Mouse (Mus musculus) limb, embryonic 11.5 days (tissue): Measurements from ENCODE around the gene Kat2b. TPM values are rescaled to one million over a fixed set of nuclear protein-coding genes. Genes with fewer than 3 reads are reported as not detected.

ENCODE experiments used
- ATAC-seq: fragments of 200-750 bp; cut with Nextera tagmentation; 2 replicates; pipeline ENCODE4 v1.8.0; 2017; ENCODE audit warnings: low read depth; ENCODE audit not compliant: insufficient number of reproducible peaks, low FRiP score, low TSS enrichment
- DNase-seq: peaks from one replicate; pipeline ENCODE4 v3.0.0-alpha.2; 2015; ENCODE audit warnings: low spot score
- H3K27ac ChIP-seq: fragments of 300-500 bp; sonication (generic); replicated peaks from 2 replicates; pipeline ENCODE4 v1.5.1; 2014; ENCODE audit warnings: low read depth, mild to moderate bottlenecking, low read length
- H3K27me3 ChIP-seq: fragments of 300-500 bp; sonication (generic); 2 replicates; pipeline ENCODE4 v1.6.1; 2014; ENCODE audit warnings: mild to moderate bottlenecking, low read length, mixed read lengths; ENCODE audit not compliant: control insufficient read depth, insufficient read depth
- H3K36me3 ChIP-seq: fragments of 300-500 bp; sonication (generic); 2 replicates; pipeline ENCODE4 v1.6.1; 2014; ENCODE audit warnings: mild to moderate bottlenecking, low read length, moderate library complexity, mixed read lengths; ENCODE audit not compliant: control insufficient read depth, insufficient read depth
- H3K4me1 ChIP-seq: fragments of 300-500 bp; sonication (generic); 2 replicates; pipeline ENCODE4 v1.6.1; 2014; ENCODE audit warnings: low read length, mixed read lengths; ENCODE audit not compliant: control insufficient read depth, insufficient read depth
- H3K4me2 ChIP-seq: fragments of 300-500 bp; sonication (generic); 2 replicates; pipeline ENCODE4 v1.6.1; 2014; ENCODE audit warnings: low read depth, mild to moderate bottlenecking, moderate library complexity; ENCODE audit not compliant: severe bottlenecking
- H3K4me3 ChIP-seq: fragments of 300-500 bp; sonication (generic); 2 replicates; pipeline ENCODE4 v1.5.1; 2014; ENCODE audit warnings: low read depth, low read length
- H3K9ac ChIP-seq: fragments of 300-500 bp; sonication (generic); 2 replicates; pipeline ENCODE4 v1.6.1; 2014; ENCODE audit warnings: mild to moderate bottlenecking, low read length
- H3K9me3 ChIP-seq: fragments of 300-500 bp; sonication (generic); 2 replicates; pipeline ENCODE4 v1.6.1; 2016; ENCODE audit warnings: low read length; ENCODE audit not compliant: control insufficient read depth
- WGBS: fragments of 180-500 bp; shearing (Covaris S2); extraction: QIAGEN DNeasy Blood & Tissue Kit; methylation state at CpG from one replicate; pipeline ENCODE4 v1.1.7; 2014; 5-methylcytosine and 5-hydroxymethylcytosine counted together
- polyA plus RNA-seq: library from polyadenylated mRNA; unstranded; fragments of >200 nt; fragmentation: Nextera tagmentation; extraction: Ambion mirVana; gene quantifications from 2 replicates; pipeline ENCODE4 v1.2.1, GENCODE M21; 2014

Kat2b gene
- polyA plus RNA-seq, 1 experiment from 2014 or later: 2.9 TPM

DNA sequence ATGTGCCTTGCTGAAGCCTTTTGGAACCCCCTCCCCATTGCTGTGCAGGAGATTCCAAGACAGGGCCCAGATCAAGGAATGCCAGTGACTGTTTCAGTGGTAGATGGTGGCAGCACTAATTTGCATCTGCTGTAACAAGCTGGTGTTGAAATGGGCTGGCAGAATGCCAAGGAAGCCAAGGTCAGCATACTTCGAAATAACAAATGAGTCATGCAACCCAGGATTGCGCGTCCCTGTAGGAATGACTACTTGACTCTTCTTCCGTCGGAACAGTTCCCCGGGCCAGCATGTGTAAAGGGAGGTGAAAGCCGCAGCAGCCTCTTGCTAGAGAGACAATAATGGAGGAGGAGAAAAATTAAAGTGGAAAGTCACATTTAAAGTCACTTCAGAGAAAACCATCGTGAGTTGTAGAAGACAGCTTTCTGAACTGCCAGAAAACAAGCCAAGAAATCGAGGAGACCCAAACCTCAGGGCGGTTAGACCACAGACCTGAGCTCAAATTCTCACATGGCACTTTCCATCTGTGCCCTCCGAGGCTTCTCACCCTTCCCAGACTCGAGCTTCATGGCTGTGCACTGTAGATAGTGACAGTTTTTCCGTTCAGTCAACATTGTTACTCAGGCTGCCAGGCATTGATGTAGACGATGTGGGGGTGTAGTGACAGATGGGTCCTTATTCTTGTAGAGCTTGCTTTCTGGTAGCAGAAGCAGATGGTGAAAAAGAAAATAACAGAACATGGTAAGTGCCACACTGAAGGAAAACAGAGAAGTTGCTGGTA lies 20.6 kb downstream of the Kat2b start:
- Histone ChIP-seq H3K4me2 (no peak overlapping the region), H3K9me3 (no peaks in the 10 kb centered on the region), H3K27me3 (no peaks in the 10 kb centered on the region), H3K4me1 (no peaks in the 10 kb centered on the region), H3K36me3 (no peaks in the 10 kb centered on the region), H3K9ac (no peak overlapping the region), H3K27ac (no peak overlapping the region), H3K4me3 (no peak overlapping the region)
- ATAC-seq (no peak), DNase-seq (no peak)
- 84% methylated on average over 14 of the region's 14 CpGs for WGBS

DNA sequence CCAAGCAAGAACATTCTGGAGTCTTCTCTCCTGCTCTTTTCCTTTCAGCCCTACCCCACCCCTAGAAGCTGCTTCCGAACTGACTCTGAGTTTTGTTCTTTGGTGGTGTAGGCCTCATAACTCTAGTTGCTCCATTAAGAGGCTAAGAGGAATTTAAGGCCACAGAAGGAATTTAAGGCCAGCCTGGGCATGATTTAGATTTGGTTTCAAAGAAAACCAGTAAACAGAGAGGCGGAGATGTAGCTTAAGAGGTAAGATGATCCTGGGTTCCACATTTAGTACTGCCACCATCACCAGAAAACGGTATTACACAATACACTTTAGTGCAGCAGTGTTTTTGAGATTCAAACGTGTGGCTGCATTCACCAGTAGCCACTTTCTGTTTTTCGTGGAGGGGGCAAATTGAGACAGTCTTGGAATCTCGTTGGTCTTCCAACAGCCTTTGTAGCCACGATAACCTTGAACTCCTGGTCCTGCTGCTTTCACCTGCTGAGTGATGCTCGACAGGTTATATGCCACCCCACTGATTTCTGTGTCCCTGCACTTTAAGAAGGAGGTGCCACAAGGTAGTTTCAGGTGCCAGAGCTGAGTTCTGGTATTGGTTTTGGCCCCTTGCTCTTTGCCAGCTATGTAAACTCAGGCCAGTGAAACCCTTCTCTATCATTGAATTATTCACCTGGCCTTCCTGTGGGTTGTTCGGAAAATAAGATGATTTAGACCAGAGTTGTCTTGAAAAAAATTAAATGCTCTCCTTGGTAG lies 21.6 kb downstream of the Kat2b start:
- 78% methylated on average over 9 of the region's 9 CpGs for WGBS
- no peak for DNase-seq
- Histone ChIP-seq H3K4me3 (no peak overlapping the region), H3K9me3 (no peaks in the 10 kb centered on the region), H3K36me3 (no peaks in the 10 kb centered on the region), H3K9ac (no peak overlapping the region), H3K27me3 (no peaks in the 10 kb centered on the region), H3K4me2 (no peak overlapping the region), H3K4me1 (no peaks in the 10 kb centered on the region), H3K27ac (no peak overlapping the region)
- ATAC-seq: no peak

DNA sequence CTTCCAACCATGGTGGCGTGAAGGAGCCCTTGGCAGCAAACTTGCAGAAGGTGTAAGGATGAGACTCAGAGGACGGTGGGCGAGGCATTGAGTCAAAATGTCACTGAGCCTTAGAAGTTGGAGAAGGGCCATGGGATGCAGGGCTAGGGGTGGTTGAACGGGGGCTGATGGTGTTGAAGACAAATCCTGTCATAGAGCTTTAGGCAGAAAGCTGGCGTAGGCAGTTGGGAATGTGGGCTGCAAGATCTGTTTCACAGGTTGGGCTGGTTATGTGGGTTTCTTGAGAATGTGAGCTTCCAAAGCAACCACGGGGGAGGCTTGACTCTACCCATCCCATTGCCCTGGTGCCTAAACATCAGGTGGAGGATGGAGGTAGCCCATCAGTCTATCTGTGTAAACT lies 23.4 kb downstream of the Kat2b start:
- H3K9ac ChIP-seq: no peak overlapping the region
- 92% methylated on average over 6 of the region's 6 CpGs for WGBS

DNA sequence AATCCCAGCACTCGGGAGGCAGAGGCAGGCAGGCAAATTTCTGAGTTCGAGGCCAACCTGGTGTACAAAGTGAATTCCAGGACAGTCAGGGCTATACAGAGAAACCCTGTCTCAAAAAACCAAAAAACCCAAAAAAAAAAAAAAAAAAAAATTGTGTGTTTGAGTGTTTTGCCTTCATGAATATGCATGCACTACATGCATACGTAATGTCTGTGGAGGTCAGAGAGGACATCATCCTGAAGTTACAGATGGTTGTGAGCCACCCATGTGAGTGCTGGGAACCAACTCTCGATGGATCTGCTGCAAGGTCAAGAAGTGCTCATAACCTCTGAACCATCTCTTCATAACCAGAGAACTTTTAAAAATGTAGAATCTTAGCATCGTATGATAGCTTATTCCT lies 25.2 kb downstream of the Kat2b start:
- no peak overlapping the region for H3K27ac ChIP-seq
- H3K36me3 ChIP-seq: no peaks in the 10 kb centered on the region
- no peak overlapping the region for H3K4me2 ChIP-seq
- H3K27me3 ChIP-seq: no peaks in the 10 kb centered on the region
- H3K4me3 ChIP-seq: no peak overlapping the region
- H3K9me3 ChIP-seq: no peaks in the 10 kb centered on the region
- 87% methylated on average over 5 of the region's 5 CpGs for WGBS
- DNase-seq (no peak), ATAC-seq (no peak)
- no peaks in the 10 kb centered on the region for H3K4me1 ChIP-seq
- H3K9ac ChIP-seq: no peak overlapping the region

More for the DNA sequence above, 23.4 kb downstream of the Kat2b start:
- no peaks in the 10 kb centered on the region for H3K9me3 ChIP-seq
- H3K36me3 ChIP-seq: no peaks in the 10 kb centered on the region
- H3K4me1 ChIP-seq: no peaks in the 10 kb centered on the region
- DNase-seq: no peak
- H3K27me3 ChIP-seq: no peaks in the 10 kb centered on the region
- ATAC-seq: no peak
- H3K27ac ChIP-seq: no peak overlapping the region
- H3K4me3 ChIP-seq: no peak overlapping the region
- no peak overlapping the region for H3K4me2 ChIP-seq

DNA sequence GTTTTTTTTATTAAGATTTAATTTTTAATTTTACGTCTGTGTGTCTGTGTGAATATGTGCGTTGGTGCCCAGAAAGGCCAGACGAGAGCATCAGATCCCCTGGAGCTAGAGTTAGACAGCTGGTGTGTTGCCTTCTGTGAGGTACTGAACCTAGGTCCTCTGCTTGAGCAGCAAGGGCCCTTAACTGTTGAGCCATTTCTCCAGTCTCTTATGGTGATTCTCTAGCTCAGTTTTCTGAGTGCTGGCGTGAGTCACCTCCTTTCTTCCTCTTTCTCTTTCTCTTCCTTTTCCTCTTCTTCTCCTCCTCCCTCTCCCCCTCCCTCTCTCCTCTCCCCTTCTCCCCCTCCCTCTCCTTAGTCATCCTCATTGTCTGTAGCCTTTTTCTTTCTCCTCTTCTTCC lies 27.9 kb downstream of the Kat2b start:
- DNase-seq: no peak

DNA sequence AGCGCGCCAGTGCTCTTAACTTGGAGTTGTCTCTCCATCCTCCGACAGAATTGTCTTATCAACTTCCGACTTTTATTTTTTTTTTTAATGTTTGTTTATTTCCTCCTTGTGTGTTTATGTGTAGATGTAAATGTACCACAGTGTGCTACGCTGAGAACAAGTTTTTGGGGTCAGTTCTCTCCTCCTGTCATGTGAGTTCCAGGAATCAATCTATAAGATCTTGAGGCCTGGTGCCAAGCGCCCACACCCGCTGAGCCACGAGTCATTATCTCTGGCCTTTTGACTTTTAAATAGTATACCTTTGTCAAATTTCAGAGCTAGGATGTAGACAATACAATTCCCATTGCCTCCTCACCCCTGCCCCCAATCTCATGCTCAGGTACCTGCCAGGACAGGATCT lies 28.9 kb downstream of the Kat2b start:
- Histone ChIP-seq H3K9ac (no peak overlapping the region), H3K4me1 (no peaks in the 10 kb centered on the region), H3K36me3 (no peaks in the 10 kb centered on the region), H3K9me3 (no peaks in the 10 kb centered on the region), H3K27me3 (no peaks in the 10 kb centered on the region), H3K27ac (no peak overlapping the region), H3K4me3 (no peak overlapping the region), H3K4me2 (no peak overlapping the region)
- DNase-seq (no peak), ATAC-seq (no peak)
- 91% methylated on average over 8 of the region's 8 CpGs for WGBS

More for the DNA sequence above, 27.9 kb downstream of the Kat2b start:
- Histone ChIP-seq H3K4me1 (no peaks in the 10 kb centered on the region), H3K9ac (no peak overlapping the region), H3K9me3 (no peaks in the 10 kb centered on the region), H3K27me3 (no peaks in the 10 kb centered on the region), H3K4me2 (no peak overlapping the region), H3K4me3 (no peak overlapping the region), H3K36me3 (no peaks in the 10 kb centered on the region), H3K27ac (no peak overlapping the region)
- 84% methylated on average over 4 of the region's 4 CpGs for WGBS
- no peak for ATAC-seq

DNA sequence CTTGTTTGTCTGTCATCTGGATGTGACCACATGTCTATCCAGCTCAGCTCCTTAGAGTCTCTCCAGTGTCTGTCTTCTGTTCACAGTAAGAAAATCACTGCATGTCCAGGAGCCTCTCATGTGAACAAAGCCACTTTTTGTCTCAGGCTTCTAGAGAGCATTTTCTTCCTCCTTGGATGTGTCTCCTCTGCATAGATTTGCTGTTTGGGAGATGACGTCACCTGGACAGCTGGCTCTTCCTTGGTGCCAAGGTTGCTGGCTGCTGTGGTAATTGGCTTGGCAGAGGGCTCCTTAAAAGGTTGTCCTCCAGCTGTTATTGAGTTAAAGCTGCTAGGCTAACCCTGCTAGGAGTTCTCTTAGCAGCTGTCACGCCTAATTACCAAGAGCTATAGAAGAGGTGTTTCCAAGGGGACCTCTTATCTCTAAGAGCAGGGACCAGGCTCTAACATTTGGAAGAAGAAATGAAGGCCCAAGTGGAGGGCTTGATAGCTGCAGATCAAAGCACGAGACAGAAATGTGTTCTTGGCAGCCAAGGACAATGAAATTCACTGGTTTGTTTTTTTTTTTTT lies 29.7 kb downstream of the Kat2b start:
- Histone ChIP-seq H3K9ac (no peak overlapping the region; the same call in 1 of the 2 replicates), H3K36me3 (no peaks in the 10 kb centered on the region)

DNA sequence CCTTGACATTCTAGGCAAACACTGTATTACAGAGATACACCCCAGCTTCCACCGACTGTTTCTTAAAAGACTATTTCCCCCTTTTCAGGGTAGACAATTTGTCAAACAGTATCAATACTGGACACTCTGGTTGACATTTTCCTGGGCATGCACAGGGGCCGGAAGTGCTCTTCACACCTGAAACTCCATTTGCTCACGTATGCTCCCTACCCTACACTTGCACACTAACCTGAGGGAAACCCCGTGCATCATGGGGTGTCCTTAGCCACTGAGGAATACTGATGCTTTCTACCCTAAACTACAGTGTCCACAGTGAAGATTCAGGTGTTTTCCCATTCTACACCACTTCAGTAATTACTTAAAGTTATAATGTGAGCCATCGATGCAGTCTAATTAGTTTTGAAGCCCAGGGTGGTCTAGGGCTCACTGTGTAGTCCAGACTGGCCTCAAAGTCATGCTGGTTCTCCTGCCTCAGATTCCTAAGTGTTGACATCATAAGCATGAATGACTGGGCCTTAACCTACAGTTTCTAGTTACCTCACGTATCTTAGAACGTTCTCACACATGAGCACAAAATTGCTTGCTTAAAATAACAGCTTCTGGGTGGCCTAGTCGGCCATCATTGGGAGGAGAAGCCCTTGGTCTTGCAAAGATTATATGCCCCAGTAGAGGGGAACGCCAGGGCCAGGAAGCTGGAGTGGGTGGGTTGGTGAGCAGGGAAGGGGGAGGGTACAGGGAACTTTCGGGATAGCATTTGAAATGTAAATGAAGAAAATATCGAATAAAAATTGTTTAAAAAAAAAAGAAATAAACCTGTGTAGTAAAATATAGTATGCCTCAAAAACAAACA lies 30.5 kb downstream of the Kat2b start:
- ATAC-seq (no peak), DNase-seq (no peak)
- H3K27ac ChIP-seq: no peak overlapping the region
- H3K9ac ChIP-seq: no peak overlapping the region
- no peaks in the 10 kb centered on the region for H3K27me3 ChIP-seq
- WGBS: 82% methylated on average over 11 of the region's 11 CpGs
- H3K4me1 ChIP-seq: no peaks in the 10 kb centered on the region
- H3K36me3 ChIP-seq: no peaks in the 10 kb centered on the region
- H3K4me3 ChIP-seq: no peak overlapping the region
- H3K4me2 ChIP-seq: no peak overlapping the region
- no peaks in the 10 kb centered on the region for H3K9me3 ChIP-seq

More for the DNA sequence above, 29.7 kb downstream of the Kat2b start:
- no peak overlapping the region for H3K4me3 ChIP-seq
- WGBS: 41% methylated on average over 3 of the region's 3 CpGs
- no peaks in the 10 kb centered on the region for H3K9me3 ChIP-seq
- H3K27me3 ChIP-seq: no peaks in the 10 kb centered on the region
- H3K4me2 ChIP-seq: no peak overlapping the region
- H3K27ac ChIP-seq: no peak overlapping the region
- DNase-seq (no peak), ATAC-seq (no peak)
- no peaks in the 10 kb centered on the region for H3K4me1 ChIP-seq
